Mouse (Mus musculus) stomach, postnatal 0 days (tissue): ENCODE measurements around the gene 1700017D01Rik. TPM values are rescaled to one million over a fixed set of nuclear protein-coding genes. Genes with fewer than 3 reads are reported as not detected.
"Not testable (repeated sequence)": the region's sequence is repeated elsewhere in the genome, so short reads cannot be mapped to it uniquely, and the experiment has no call there.

Experiments
- ATAC-seq: fragments of 200-750 bp; cut with Nextera tagmentation; 2 replicates; pipeline ENCODE4 v1.8.0; 2017; ENCODE audit not compliant: low FRiP score, low TSS enrichment
- DNase-seq: peaks from one replicate; pipeline ENCODE4 v3.0.0-alpha.2; 2016; ENCODE audit warnings: low spot score
- H3K27ac ChIP-seq: fragments of 300-500 bp; sonication (generic); replicated peaks from 2 replicates; pipeline ENCODE4 v1.5.1; 2014; ENCODE audit warnings: mild to moderate bottlenecking, control low read depth
- H3K27me3 ChIP-seq: fragments of 300-500 bp; sonication (generic); 2 replicates; pipeline ENCODE4 v1.6.1; 2014; ENCODE audit warnings: low read length; ENCODE audit not compliant: control insufficient read depth, insufficient read depth
- H3K36me3 ChIP-seq: fragments of 300-500 bp; sonication (generic); 2 replicates; pipeline ENCODE4 v1.6.1; 2014; ENCODE audit warnings: low read length, mixed read lengths; ENCODE audit not compliant: control insufficient read depth, insufficient read depth
- H3K4me1 ChIP-seq: fragments of 300-500 bp; sonication (generic); replicated peaks from 2 replicates; pipeline ENCODE4 v1.6.1; 2014; ENCODE audit warnings: antibody characterized with exemption; ENCODE audit not compliant: control insufficient read depth, insufficient read depth
- H3K4me2 ChIP-seq: fragments of 300-500 bp; sonication (generic); replicated peaks from 2 replicates; pipeline ENCODE4 v1.6.1; 2014; ENCODE audit warnings: low read depth, mild to moderate bottlenecking, control low read depth, moderate library complexity
- H3K4me3 ChIP-seq: fragments of 300-500 bp; sonication (generic); 2 replicates; pipeline ENCODE4 v1.5.1; 2014; ENCODE audit warnings: low read depth, low read length, control low read depth
- H3K9ac ChIP-seq: fragments of 300-500 bp; sonication (generic); 2 replicates; pipeline ENCODE4 v1.6.1; 2014; ENCODE audit warnings: mild to moderate bottlenecking, low read length, control low read depth, mixed read lengths
- H3K9me3 ChIP-seq: fragments of 300-500 bp; sonication (generic); 2 replicates; pipeline ENCODE4 v1.6.1; 2016; ENCODE audit warnings: low read length; ENCODE audit not compliant: control insufficient read depth
- CTCF ChIP-seq: IDR thresholded peaks from 2 replicates; pipeline ENCODE4 v1.5.1; 2016; ENCODE audit warnings: antibody characterized with exemption, low read depth, mild to moderate bottlenecking, moderate library complexity
- EP300 ChIP-seq: optimal IDR thresholded peaks from 2 replicates; pipeline ENCODE3; 2016; ENCODE audit warnings: antibody characterized with exemption
- WGBS: fragments of 180-500 bp; shearing (Covaris S2); extraction: QIAGEN DNeasy Blood & Tissue Kit; methylation state at CpG from one replicate; pipeline ENCODE4 v1.1.7; 2014; 5-methylcytosine and 5-hydroxymethylcytosine counted together
- polyA plus RNA-seq: library from polyadenylated mRNA; unstranded; fragments of >200 nt; fragmentation: Nextera tagmentation; extraction: Ambion mirVana; gene quantifications from 2 replicates; pipeline ENCODE4 v1.2.1, GENCODE M21; 2015

The 1700017D01Rik gene
- polyA plus RNA-seq = 0.08 TPM in 1 of 2 replicates, not detected in the other

- not testable (repeated sequence) for H3K9me3 ChIP-seq, DNase-seq, H3K9ac ChIP-seq, ATAC-seq, H3K27ac ChIP-seq, H3K4me1 ChIP-seq, H3K36me3 ChIP-seq, H3K4me2 ChIP-seq, H3K4me3 ChIP-seq, H3K27me3 ChIP-seq
- 88% methylated on average over 8 of the region's 8 CpGs for WGBS
Observed at GRCm38 (mm10) chr19:11130776-11131175, at the start of gene 1700017D01Rik. Gene 1700017D01Rik, minus strand, starts transcription at chr19:11130876.

GRCm38 (mm10) chr19:11177464-11177863 lies 46.8 kb upstream of the 1700017D01Rik start:
- Histone ChIP-seq H3K4me3 (no peak overlapping the region), H3K9ac (no peak overlapping the region), H3K27ac (no peak overlapping the region), H3K27me3 (no peaks in the 10 kb centered on the region), H3K9me3 (no peaks in the 10 kb centered on the region), H3K4me2 (no peak overlapping the region), H3K4me1 (no peaks in the 10 kb centered on the region), H3K36me3 (no peaks in the 10 kb centered on the region)
- DNase-seq (no peak), ATAC-seq (no peak)
- WGBS = 63% methylated on average over 2 of the region's 2 CpGs
- no peak for TF ChIP-seq EP300
- no peak for TF ChIP-seq CTCF

GRCm38 (mm10) chr19:11165172-11165571 lies 34.5 kb upstream of the 1700017D01Rik start, which contains the start of gene 1700025F22Rik:
Gene 1700025F22Rik, minus strand, starts transcription at chr19:11165320.
- WGBS = 33% methylated on average over 10 of the region's 10 CpGs
- H3K4me3 ChIP-seq = no peak within 1 kb of the TSS
- ATAC-seq (no peak), DNase-seq (peak; percentile 63)
- H3K36me3 ChIP-seq = no peaks in the 10 kb centered on the region
- no peak within 1 kb of the TSS for H3K4me2 ChIP-seq
- no peaks in the 10 kb centered on the region for H3K4me1 ChIP-seq
- no peak within 1 kb of the TSS for H3K27ac ChIP-seq
- TF ChIP-seq EP300 = no peak
- TF ChIP-seq CTCF = peak; percentile 62
- H3K9me3 ChIP-seq = no peaks in the 10 kb centered on the region
- no peak within 1 kb of the TSS for H3K9ac ChIP-seq
- H3K27me3 ChIP-seq = no peaks in the 10 kb centered on the region

GRCm38 (mm10) chr19:11157890-11158289 lies 27.2 kb upstream of the 1700017D01Rik start:
- H3K4me2 ChIP-seq, H3K4me3 ChIP-seq, H3K36me3 ChIP-seq, DNase-seq, ATAC-seq, H3K27ac ChIP-seq, H3K9ac ChIP-seq, H3K9me3 ChIP-seq, H3K4me1 ChIP-seq, H3K27me3 ChIP-seq: not testable (repeated sequence)
- whole genome bisulfite sequencing = 71% methylated on average over 6 of the region's 6 CpGs

GRCm38 (mm10) chr19:11135336-11135735 lies 4.7 kb upstream of the 1700017D01Rik start:
- H3K27me3 ChIP-seq = no peaks in the 10 kb centered on the region
- 63% methylated on average over 4 of the region's 4 CpGs for WGBS

GRCm38 (mm10) chr19:11134852-11135251 lies 4.2 kb upstream of the 1700017D01Rik start:
- H3K36me3 ChIP-seq = no peaks in the 10 kb centered on the region
- WGBS = 79% methylated on average over 2 of the region's 2 CpGs
- no peaks in the 10 kb centered on the region for H3K27me3 ChIP-seq
- DNase-seq (no peak), ATAC-seq (no peak)
- H3K9me3 ChIP-seq = no peaks in the 10 kb centered on the region
- H3K9ac ChIP-seq = no peak overlapping the region
- no peak overlapping the region for H3K4me2 ChIP-seq
- TF ChIP-seq CTCF (no peak), EP300 (no peak)
- no peaks in the 10 kb centered on the region for H3K4me1 ChIP-seq
- no peak overlapping the region for H3K4me3 ChIP-seq
- no peak overlapping the region for H3K27ac ChIP-seq

More at GRCm38 (mm10) chr19:11135336-11135735, 4.7 kb upstream of the 1700017D01Rik start:
- Histone ChIP-seq H3K27ac (no peak overlapping the region), H3K9ac (no peak overlapping the region), H3K9me3 (no peaks in the 10 kb centered on the region), H3K4me1 (no peaks in the 10 kb centered on the region), H3K4me2 (no peak overlapping the region), H3K4me3 (no peak overlapping the region), H3K36me3 (no peaks in the 10 kb centered on the region)
- no peak for ATAC-seq
- TF ChIP-seq EP300 (no peak), CTCF (no peak)
- no peak for DNase-seq
